Mouse (Mus musculus) midbrain, embryonic 10.5 days (tissue): ENCODE measurements at regions not wholly inside any gene's neighbourhood (a gene's known extent, or its start where the extent isn't known, plus 50 kb on each side); places are given as distances from the start of the nearest gene placed in this dataset.

ENCODE experiments used
- DNase-seq: peaks from one replicate; pipeline ENCODE4 v3.0.0-alpha.2; 2017; ENCODE audit warnings: low spot score
- H3K27ac ChIP-seq: fragments of 300-500 bp; sonication (generic); replicated peaks from 2 replicates; pipeline ENCODE4 v1.5.1; 2016; ENCODE audit warnings: mild to moderate bottlenecking
- H3K27me3 ChIP-seq: fragments of 300-500 bp; sonication (generic); 2 replicates; pipeline ENCODE4 v1.6.1; 2016; ENCODE audit warnings: low read depth, mild to moderate bottlenecking; ENCODE audit not compliant: poor library complexity, severe bottlenecking
- H3K36me3 ChIP-seq: fragments of 300-500 bp; sonication (generic); 2 replicates; pipeline ENCODE4 v1.6.1; 2016; ENCODE audit warnings: mild to moderate bottlenecking, moderate library complexity
- H3K4me1 ChIP-seq: fragments of 300-500 bp; sonication (generic); 2 replicates; pipeline ENCODE4 v1.6.1; 2016
- H3K4me3 ChIP-seq: fragments of 300-500 bp; sonication (generic); 2 replicates; pipeline ENCODE4 v1.5.1; 2016; ENCODE audit warnings: mild to moderate bottlenecking, moderate library complexity
- H3K9me3 ChIP-seq: fragments of 300-500 bp; sonication (generic); replicated peaks from 2 replicates; pipeline ENCODE4 v1.6.1; 2016; ENCODE audit warnings: mild to moderate bottlenecking
- WGBS: fragments of 180-500 bp; shearing (Covaris S2); methylation state at CpG from one replicate; pipeline ENCODE4 v1.1.7; 2016; 5-methylcytosine and 5-hydroxymethylcytosine counted together

- H3K4me1 ChIP-seq: peaks cover 33% of the 10 kb centered on the region
- H3K9me3 ChIP-seq: no peaks in the 10 kb centered on the region
- H3K27me3 ChIP-seq: peaks cover 39% of the 10 kb centered on the region
- H3K36me3 ChIP-seq: no peaks in the 10 kb centered on the region
- no peak for DNase-seq
- WGBS: 80% methylated on average over 5 of the region's 5 CpGs
- H3K27ac ChIP-seq: no peak overlapping the region; the same call in 1 of the 2 replicates
- H3K4me3 ChIP-seq: no peak overlapping the region
These were observed 1149.7 kb downstream of the Mrps31 start for GRCm38 (mm10) chr8:23560836-23561235.

- no peaks in the 10 kb centered on the region for H3K36me3 ChIP-seq
- H3K27me3 ChIP-seq: peaks cover 39% of the 10 kb centered on the region
- H3K27ac ChIP-seq: no peak overlapping the region
- no peaks in the 10 kb centered on the region for H3K9me3 ChIP-seq
- WGBS: 15% methylated on average over 8 of the region's 8 CpGs
- peaks cover 33% of the 10 kb centered on the region for H3K4me1 ChIP-seq
- peak; percentile 33 for DNase-seq
- peak overlapping the region; percentile 46 for H3K4me3 ChIP-seq
These were observed 1150.7 kb downstream of the Mrps31 start for GRCm38 (mm10) chr8:23561683-23562385.

- Histone ChIP-seq H3K36me3 (no peaks in the 10 kb centered on the region), H3K27me3 (peaks cover 39% of the 10 kb centered on the region), H3K4me1 (peaks cover 33% of the 10 kb centered on the region), H3K27ac (no peak overlapping the region), H3K9me3 (no peaks in the 10 kb centered on the region), H3K4me3 (peak overlapping the region; percentile 46)
- DNase-seq: no peak
- 18% methylated on average over 9 of the region's 9 CpGs for WGBS
These were observed 1151.3 kb downstream of the Mrps31 start for GRCm38 (mm10) chr8:23562504-23562903.

GRCm38 (mm10) chr8:23563065-23564020 lies 1152.2 kb downstream of the Mrps31 start:
- H3K4me1 ChIP-seq: peaks cover 33% of the 10 kb centered on the region
- H3K4me3 ChIP-seq: peak overlapping the region; percentile 46
- peaks cover 39% of the 10 kb centered on the region for H3K27me3 ChIP-seq
- peak; percentile 33 for DNase-seq
- no peaks in the 10 kb centered on the region for H3K36me3 ChIP-seq
- H3K9me3 ChIP-seq: no peaks in the 10 kb centered on the region
- H3K27ac ChIP-seq: peak overlapping the region; percentile 38; the same call in 1 of the 2 replicates
- WGBS: 7% methylated on average over 18 of the region's 18 CpGs

- DNase-seq: no peak
- peaks cover 20% of the 10 kb centered on the region for H3K27me3 ChIP-seq
- WGBS: 95% methylated on average over 3 of the region's 3 CpGs
- H3K27ac ChIP-seq: no peak overlapping the region
- no peaks in the 10 kb centered on the region for H3K36me3 ChIP-seq
- H3K4me1 ChIP-seq: peaks cover 12% of the 10 kb centered on the region
- no peak overlapping the region for H3K4me3 ChIP-seq
- H3K9me3 ChIP-seq: no peaks in the 10 kb centered on the region
These were observed 1156.7 kb downstream of the Mrps31 start for GRCm38 (mm10) chr8:23567906-23568305.

- 83% methylated on average over 1 of the region's 1 CpGs for WGBS
- DNase-seq: no peak
- H3K27me3 ChIP-seq: no peaks in the 10 kb centered on the region
- no peaks in the 10 kb centered on the region for H3K9me3 ChIP-seq
- no peak overlapping the region for H3K27ac ChIP-seq
- no peak overlapping the region for H3K4me3 ChIP-seq
- no peaks in the 10 kb centered on the region for H3K36me3 ChIP-seq
- no peaks in the 10 kb centered on the region for H3K4me1 ChIP-seq
These were observed 1154.3 kb downstream of the Adam3 start for GRCm38 (mm10) chr8:23571338-23571737.

- WGBS: 91% methylated on average over 4 of the region's 4 CpGs
- H3K4me3 ChIP-seq: no peak overlapping the region
- no peaks in the 10 kb centered on the region for H3K27me3 ChIP-seq
- no peak overlapping the region for H3K27ac ChIP-seq
- H3K4me1 ChIP-seq: no peaks in the 10 kb centered on the region
- H3K9me3 ChIP-seq: no peaks in the 10 kb centered on the region
- H3K36me3 ChIP-seq: no peaks in the 10 kb centered on the region
- DNase-seq: no peak
These were observed 1145.5 kb downstream of the Adam3 start for GRCm38 (mm10) chr8:23580106-23580505.

- 92% methylated on average over 2 of the region's 2 CpGs for WGBS
- Histone ChIP-seq H3K27ac (no peak overlapping the region), H3K9me3 (no peaks in the 10 kb centered on the region), H3K36me3 (no peaks in the 10 kb centered on the region), H3K4me1 (no peaks in the 10 kb centered on the region), H3K27me3 (no peaks in the 10 kb centered on the region), H3K4me3 (no peak overlapping the region)
- no peak for DNase-seq
These were observed 1145.0 kb downstream of the Adam3 start for GRCm38 (mm10) chr8:23580701-23581100.
